Mouse (Mus musculus) induced T-regulatory cell, adult 2 months (primary cell): Measurements from ENCODE around the gene Fndc4.

Experiments
- DNase-seq: peaks from one replicate; pipeline ENCODE4 v3.0.0-alpha.2; 2012; ENCODE audit warnings: low read depth

Fndc4 gene

GRCm38 (mm10) chr5:31295606-31296141 lies at the start of gene Fndc4:
Gene Fndc4, minus strand, starts transcription at chr5:31296080.
- peak; percentile 29 for DNase-seq

GRCm38 (mm10) chr5:31328255-31328654 lies 32.4 kb upstream of the Fndc4 start:
- DNase-seq: peak; percentile 79

- peak; percentile 40 for DNase-seq
These were observed 31.0 kb upstream of the Fndc4 start for GRCm38 (mm10) chr5:31326850-31327249.

- DNase-seq: no peak
These were observed 28.2 kb upstream of the Fndc4 start for GRCm38 (mm10) chr5:31324085-31324484.

- no peak for DNase-seq
These were observed 26.9 kb upstream of the Fndc4 start for GRCm38 (mm10) chr5:31322776-31323175.

- no peak for DNase-seq
These were observed 16.9 kb upstream of the Fndc4 start for GRCm38 (mm10) chr5:31312806-31313205.

- DNase-seq: no peak
These were observed 7.2 kb upstream of the Fndc4 start for GRCm38 (mm10) chr5:31303093-31303492.

- DNase-seq: peak; percentile 21
These were observed 6.0 kb upstream of the Fndc4 start for GRCm38 (mm10) chr5:31301866-31302265.

GRCm38 (mm10) chr5:31298486-31298885 lies 2.6 kb upstream of the Fndc4 start:
- DNase-seq: no peak

GRCm38 (mm10) chr5:31297981-31298380 lies 2.1 kb upstream of the Fndc4 start:
- no peak for DNase-seq

- no peak for DNase-seq
These were observed 1.3 kb upstream of the Fndc4 start, which contains the start of gene Gckr for GRCm38 (mm10) chr5:31297047-31297757. Gene Gckr, plus strand, starts transcription at chr5:31297443.

GRCm38 (mm10) chr5:31294964-31295605 lies 795 bp downstream of the Fndc4 start:
- DNase-seq: peak; percentile 26

GRCm38 (mm10) chr5:31291361-31291688 lies 4.6 kb downstream of the Fndc4 start:
- no peak for DNase-seq

GRCm38 (mm10) chr5:31290521-31291360 lies 5.1 kb downstream of the Fndc4 start, which contains the start of gene Ift172:
Gene Ift172, minus strand, starts transcription at chr5:31291116.
- peak; percentile 99 for DNase-seq

GRCm38 (mm10) chr5:31289626-31290230 lies 6.2 kb downstream of the Fndc4 start:
- DNase-seq: peak; percentile 59

GRCm38 (mm10) chr5:31288655-31289054 lies 7.2 kb downstream of the Fndc4 start:
- DNase-seq: peak; percentile 47

- DNase-seq: no peak
These were observed 7.7 kb downstream of the Fndc4 start for GRCm38 (mm10) chr5:31288225-31288624.

GRCm38 (mm10) chr5:31279245-31279988 lies 16.5 kb downstream of the Fndc4 start:
- DNase-seq: peak; percentile 49

GRCm38 (mm10) chr5:31273018-31273417 lies 22.9 kb downstream of the Fndc4 start:
- no peak for DNase-seq

GRCm38 (mm10) chr5:31267686-31268085 lies 28.2 kb downstream of the Fndc4 start:
- no peak for DNase-seq

GRCm38 (mm10) chr5:31266101-31266500 lies 29.8 kb downstream of the Fndc4 start:
- no peak for DNase-seq
